Mouse (Mus musculus) midbrain, embryonic 13.5 days (tissue): ENCODE results near the gene Tceanc2. TPM values are rescaled to one million over a fixed set of nuclear protein-coding genes. Genes with fewer than 3 reads are reported as not detected.

Source experiments
- ATAC-seq: fragments of 200-750 bp; cut with Nextera tagmentation; 2 replicates; pipeline ENCODE4 v1.8.0; 2017; ENCODE audit warnings: mild to moderate bottlenecking, moderate TSS enrichment, moderate library complexity
- H3K27ac ChIP-seq: fragments of 300-500 bp; sonication (generic); 2 replicates; pipeline ENCODE4 v1.5.1; 2015; ENCODE audit warnings: inconsistent platforms, mild to moderate bottlenecking, moderate library complexity
- H3K27me3 ChIP-seq: fragments of 300-500 bp; sonication (generic); 2 replicates; pipeline ENCODE4 v1.6.1; 2015; ENCODE audit warnings: mild to moderate bottlenecking, inconsistent platforms
- H3K36me3 ChIP-seq: fragments of 300-500 bp; sonication (generic); 2 replicates; pipeline ENCODE4 v1.6.1; 2015; ENCODE audit warnings: mild to moderate bottlenecking, inconsistent platforms
- H3K4me1 ChIP-seq: fragments of 300-500 bp; sonication (generic); replicated peaks from 2 replicates; pipeline ENCODE4 v1.6.1; 2015; ENCODE audit warnings: inconsistent platforms
- H3K4me2 ChIP-seq: fragments of 300-500 bp; sonication (generic); replicated peaks from 2 replicates; pipeline ENCODE4 v1.6.1; 2015; ENCODE audit warnings: moderate library complexity, mild to moderate bottlenecking, inconsistent platforms
- H3K4me3 ChIP-seq: fragments of 300-500 bp; sonication (generic); replicated peaks from 2 replicates; pipeline ENCODE4 v1.5.1; 2015; ENCODE audit warnings: mild to moderate bottlenecking, inconsistent platforms
- H3K9ac ChIP-seq: fragments of 300-500 bp; sonication (generic); replicated peaks from 2 replicates; pipeline ENCODE4 v1.6.1; 2015; ENCODE audit warnings: mild to moderate bottlenecking, inconsistent platforms
- H3K9me3 ChIP-seq: fragments of 300-500 bp; sonication (generic); 2 replicates; pipeline ENCODE4 v1.6.1; 2016; ENCODE audit warnings: mild to moderate bottlenecking, inconsistent platforms
- WGBS: fragments of 180-500 bp; shearing (Covaris S2); methylation state at CpG from one replicate; pipeline ENCODE4 v1.1.7; 2015; 5-methylcytosine and 5-hydroxymethylcytosine counted together
- polyA plus RNA-seq: library from polyadenylated mRNA; unstranded; fragments of >200 nt; fragmentation: Nextera tagmentation; extraction: Ambion mirVana; gene quantifications from 2 replicates; pipeline ENCODE4 v1.2.1, GENCODE M21; 2015

The Tceanc2 gene
- polyA plus RNA-seq, 1 experiment from 2014 or later: 28.4 TPM

- H3K4me3 ChIP-seq: no peak overlapping the region
- peaks cover 93% of the 10 kb centered on the region for H3K36me3 ChIP-seq
- ATAC-seq: no peak
- WGBS: 88% methylated on average over 7 of the region's 7 CpGs
- H3K9ac ChIP-seq: no peak overlapping the region
- H3K4me2 ChIP-seq: no peak overlapping the region
- no peaks in the 10 kb centered on the region for H3K27me3 ChIP-seq
- H3K27ac ChIP-seq: no peak overlapping the region
- no peaks in the 10 kb centered on the region for H3K9me3 ChIP-seq
- H3K4me1 ChIP-seq: no peaks in the 10 kb centered on the region
These were observed 24.1 kb upstream of the Tceanc2 start for GRCm38 (mm10) chr4:107203001-107203400.

- H3K27me3 ChIP-seq: no peaks in the 10 kb centered on the region
- 97% methylated on average over 3 of the region's 3 CpGs for WGBS
These were observed 22.9 kb upstream of the Tceanc2 start for GRCm38 (mm10) chr4:107201779-107202178.

DNA sequence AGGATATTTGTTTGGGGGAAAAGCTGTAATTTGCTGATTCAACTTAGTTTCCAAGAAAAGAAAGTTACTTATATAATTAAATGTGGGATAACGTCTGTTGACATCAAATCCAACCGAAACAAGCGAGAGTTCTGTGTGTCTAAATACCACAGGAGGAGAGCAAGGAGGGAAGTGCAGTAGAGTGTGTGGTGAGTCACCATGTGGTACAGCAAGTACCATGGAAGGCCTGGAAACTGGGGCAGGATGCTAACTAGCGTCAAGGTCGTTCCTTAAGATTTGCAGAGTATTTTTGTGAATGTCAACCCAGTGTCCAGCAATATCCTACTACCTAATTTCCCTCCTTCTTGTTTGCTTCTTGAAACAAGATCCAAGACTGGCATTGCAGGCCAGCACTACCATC, 19.2 kb upstream of the Tceanc2 start:
- Histone ChIP-seq H3K9me3 (no peaks in the 10 kb centered on the region), H3K36me3 (peaks cover 90% of the 10 kb centered on the region), H3K9ac (no peak overlapping the region), H3K27ac (no peak overlapping the region), H3K4me1 (no peaks in the 10 kb centered on the region), H3K4me3 (no peak overlapping the region), H3K27me3 (no peaks in the 10 kb centered on the region), H3K4me2 (no peak overlapping the region)
- no peak for ATAC-seq
- 96% methylated on average over 5 of the region's 5 CpGs for WGBS

More at GRCm38 (mm10) chr4:107201779-107202178, 22.9 kb upstream of the Tceanc2 start:
- no peak for ATAC-seq
- Histone ChIP-seq H3K9me3 (no peaks in the 10 kb centered on the region), H3K4me1 (no peaks in the 10 kb centered on the region), H3K4me3 (no peak overlapping the region), H3K36me3 (peaks cover 96% of the 10 kb centered on the region), H3K9ac (no peak overlapping the region), H3K4me2 (no peak overlapping the region), H3K27ac (no peak overlapping the region)

GRCm38 (mm10) chr4:107196454-107196853, 17.5 kb upstream of the Tceanc2 start:
- Histone ChIP-seq H3K9me3 (no peaks in the 10 kb centered on the region), H3K27ac (no peak overlapping the region), H3K9ac (no peak overlapping the region), H3K4me3 (no peak overlapping the region), H3K27me3 (no peaks in the 10 kb centered on the region), H3K36me3 (peaks cover 86% of the 10 kb centered on the region), H3K4me1 (no peaks in the 10 kb centered on the region), H3K4me2 (no peak overlapping the region)
- 95% methylated on average over 2 of the region's 2 CpGs for WGBS
- no peak for ATAC-seq

GRCm38 (mm10) chr4:107193841-107194240, 14.9 kb upstream of the Tceanc2 start:
- no peak overlapping the region for H3K4me3 ChIP-seq
- 99% methylated on average over 3 of the region's 3 CpGs for WGBS
- no peaks in the 10 kb centered on the region for H3K27me3 ChIP-seq
- no peak overlapping the region for H3K4me2 ChIP-seq
- no peak overlapping the region for H3K27ac ChIP-seq
- H3K36me3 ChIP-seq: peaks cover 82% of the 10 kb centered on the region
- no peaks in the 10 kb centered on the region for H3K9me3 ChIP-seq
- no peak overlapping the region for H3K9ac ChIP-seq
- no peaks in the 10 kb centered on the region for H3K4me1 ChIP-seq
- no peak for ATAC-seq

- ATAC-seq: no peak
- peaks cover 43% of the 10 kb centered on the region for H3K36me3 ChIP-seq
- H3K4me1 ChIP-seq: peaks cover 22% of the 10 kb centered on the region
- H3K9me3 ChIP-seq: no peaks in the 10 kb centered on the region
- no peak overlapping the region for H3K4me3 ChIP-seq
- H3K27ac ChIP-seq: no peak overlapping the region
- H3K4me2 ChIP-seq: no peak overlapping the region
- H3K27me3 ChIP-seq: no peaks in the 10 kb centered on the region
- H3K9ac ChIP-seq: no peak overlapping the region
- WGBS: 72% methylated on average over 3 of the region's 3 CpGs
These were observed 6.8 kb upstream of the Tceanc2 start for GRCm38 (mm10) chr4:107185703-107186102.

- no peak for ATAC-seq
- WGBS: 93% methylated on average over 4 of the region's 4 CpGs
- Histone ChIP-seq H3K4me3 (no peak overlapping the region), H3K4me2 (no peak overlapping the region), H3K36me3 (peaks cover 21% of the 10 kb centered on the region), H3K9me3 (no peaks in the 10 kb centered on the region), H3K9ac (no peak overlapping the region), H3K27me3 (no peaks in the 10 kb centered on the region), H3K4me1 (peaks cover 32% of the 10 kb centered on the region), H3K27ac (no peak overlapping the region)
These were observed 4.3 kb upstream of the Tceanc2 start for GRCm38 (mm10) chr4:107183203-107183602.

- peaks cover 34% of the 10 kb centered on the region for H3K4me1 ChIP-seq
- H3K27ac ChIP-seq: no peak overlapping the region
- no peak for ATAC-seq
- 79% methylated on average over 2 of the region's 2 CpGs for WGBS
- H3K27me3 ChIP-seq: no peaks in the 10 kb centered on the region
- H3K4me3 ChIP-seq: no peak overlapping the region
- H3K36me3 ChIP-seq: peaks cover 17% of the 10 kb centered on the region
- H3K9ac ChIP-seq: no peak overlapping the region
- H3K9me3 ChIP-seq: no peaks in the 10 kb centered on the region
- no peak overlapping the region for H3K4me2 ChIP-seq
These were observed 3.9 kb upstream of the Tceanc2 start for GRCm38 (mm10) chr4:107182796-107183195.

- Histone ChIP-seq H3K4me1 (peaks cover 43% of the 10 kb centered on the region), H3K36me3 (peaks cover 9% of the 10 kb centered on the region), H3K27ac (no peak overlapping the region), H3K27me3 (no peaks in the 10 kb centered on the region), H3K4me2 (peak overlapping the region; percentile 13), H3K9ac (no peak overlapping the region), H3K4me3 (no peak overlapping the region), H3K9me3 (no peaks in the 10 kb centered on the region)
- WGBS: 90% methylated on average over 6 of the region's 6 CpGs
- no peak for ATAC-seq
These were observed 3.0 kb upstream of the Tceanc2 start for GRCm38 (mm10) chr4:107181866-107182265.

DNA sequence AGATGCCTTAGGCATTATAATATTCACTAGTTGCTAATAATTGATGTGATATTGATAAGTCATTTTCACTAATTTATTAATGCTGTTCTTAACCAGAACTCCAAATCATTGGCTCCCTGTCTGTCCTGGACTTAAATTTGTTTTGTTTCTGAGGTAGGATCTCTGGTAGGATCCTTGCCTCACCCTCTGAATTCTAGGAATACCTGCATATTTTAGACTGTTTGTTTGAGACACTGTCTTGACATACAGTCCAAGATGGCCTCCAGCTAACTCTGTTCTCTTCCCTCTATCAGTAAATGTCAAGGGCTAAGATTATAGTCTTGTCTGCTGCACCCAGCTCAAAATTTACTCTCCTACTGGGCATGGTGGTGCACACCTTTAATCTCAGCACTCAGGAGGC, 1.8 kb upstream of the Tceanc2 start:
- H3K4me1 ChIP-seq: peaks cover 48% of the 10 kb centered on the region
- peak overlapping the region; percentile 95 for H3K4me3 ChIP-seq
- no peak overlapping the region for H3K27ac ChIP-seq
- H3K9me3 ChIP-seq: no peaks in the 10 kb centered on the region
- H3K4me2 ChIP-seq: peak overlapping the region; percentile 66
- H3K36me3 ChIP-seq: no peaks in the 10 kb centered on the region
- H3K9ac ChIP-seq: no peak overlapping the region
- no peaks in the 10 kb centered on the region for H3K27me3 ChIP-seq
- no peak for ATAC-seq

DNA sequence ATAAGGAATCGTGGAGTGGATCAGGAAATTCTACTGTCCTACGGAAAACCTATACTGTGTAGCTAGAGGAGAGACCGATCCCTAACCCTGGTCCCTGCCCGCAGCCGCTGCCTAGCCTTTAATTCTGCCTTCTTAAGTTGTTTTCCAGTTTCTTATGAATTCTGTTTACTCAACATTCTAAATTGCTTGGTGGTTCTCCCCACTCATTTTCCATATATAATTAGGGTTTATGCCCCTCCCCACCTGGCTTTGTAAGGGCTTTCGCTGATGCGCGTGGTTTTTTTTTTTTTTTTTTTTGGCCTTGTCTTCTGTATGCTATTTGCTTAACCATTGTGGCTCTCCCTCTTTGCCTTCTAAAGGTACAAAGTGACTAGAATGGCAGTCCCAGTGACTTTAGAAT, 645 bp upstream of the Tceanc2 start:
- H3K9ac ChIP-seq: peak overlapping the region; percentile 92
- peaks cover 47% of the 10 kb centered on the region for H3K4me1 ChIP-seq
- H3K27me3 ChIP-seq: no peaks in the 10 kb centered on the region
- H3K4me2 ChIP-seq: peak overlapping the region; percentile 66
- no peaks in the 10 kb centered on the region for H3K9me3 ChIP-seq
- H3K27ac ChIP-seq: peak overlapping the region; percentile 98
- ATAC-seq: no peak
- WGBS: 4% methylated on average over 8 of the region's 8 CpGs
- H3K36me3 ChIP-seq: peaks cover 7% of the 10 kb centered on the region
- peak overlapping the region; percentile 95 for H3K4me3 ChIP-seq

- under 1% methylated on average over 49 of the region's 49 CpGs for WGBS
- peak within 1 kb of the TSS; percentile 66 for H3K4me2 ChIP-seq
- ATAC-seq: peak; percentile 96
These were observed 610 bp downstream of the Tceanc2 start, which contains the start of gene Tmem59 for GRCm38 (mm10) chr4:107178182-107178829. Gene Tmem59, plus strand, starts transcription at chr4:107178399.

DNA sequence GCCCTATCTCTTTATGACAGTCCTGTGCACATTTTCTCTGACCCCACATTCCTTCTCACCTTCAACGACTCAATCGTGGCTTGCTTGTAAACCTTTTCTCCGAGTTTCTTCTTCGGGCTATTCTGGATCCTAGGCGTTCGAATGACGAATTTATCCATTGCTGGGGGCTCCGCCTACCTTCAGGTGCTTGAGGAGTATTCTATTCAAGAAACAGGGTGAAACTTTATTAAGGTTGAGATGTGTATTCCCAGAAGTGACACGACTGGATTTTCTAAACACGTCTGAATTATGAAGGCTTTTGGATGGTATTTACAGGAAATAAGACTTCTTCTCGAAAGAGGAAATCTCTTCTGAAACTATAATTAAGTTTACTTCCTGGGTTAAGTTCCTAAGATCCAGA, 1.4 kb downstream of the Tceanc2 start:
- Histone ChIP-seq H3K27me3 (no peaks in the 10 kb centered on the region), H3K4me2 (peak overlapping the region; percentile 66), H3K4me1 (peaks cover 40% of the 10 kb centered on the region), H3K9me3 (no peaks in the 10 kb centered on the region), H3K4me3 (peak overlapping the region; percentile 95), H3K9ac (peak overlapping the region; percentile 92), H3K27ac (peak overlapping the region; percentile 98; the same call in 1 of the 2 replicates), H3K36me3 (peaks cover 17% of the 10 kb centered on the region)
- WGBS: 54% methylated on average over 11 of the region's 11 CpGs
- no peak for ATAC-seq

More at GRCm38 (mm10) chr4:107178182-107178829, 610 bp downstream of the Tceanc2 start, which contains the start of gene Tmem59:
- no peaks in the 10 kb centered on the region for H3K27me3 ChIP-seq
- H3K4me1 ChIP-seq: peaks cover 46% of the 10 kb centered on the region
- peak within 1 kb of the TSS; percentile 95 for H3K4me3 ChIP-seq
- H3K27ac ChIP-seq: peak within 1 kb of the TSS; percentile 98
- peaks cover 10% of the 10 kb centered on the region for H3K36me3 ChIP-seq
- peak within 1 kb of the TSS; percentile 92 for H3K9ac ChIP-seq
- no peaks in the 10 kb centered on the region for H3K9me3 ChIP-seq
